Mouse (Mus musculus) thymus, postnatal 0 days (tissue): ENCODE results near the gene Mst1r. TPM values are rescaled to one million over a fixed set of nuclear protein-coding genes. Genes with fewer than 3 reads are reported as not detected.

Experiments used
- DNase-seq: peaks from one replicate; pipeline ENCODE4 v3.0.0-alpha.2; 2015; ENCODE audit warnings: low spot score
- polyA plus RNA-seq: library from polyadenylated mRNA; unstranded; fragments of >200 nt; fragmentation: Nextera tagmentation; extraction: Ambion mirVana; gene quantifications from 2 replicates; pipeline ENCODE4 v1.2.1, GENCODE M21; 2015

Gene Mst1r
- polyA plus RNA-seq, result 1.6 and 2.4 TPM in 2 replicates

DNA sequence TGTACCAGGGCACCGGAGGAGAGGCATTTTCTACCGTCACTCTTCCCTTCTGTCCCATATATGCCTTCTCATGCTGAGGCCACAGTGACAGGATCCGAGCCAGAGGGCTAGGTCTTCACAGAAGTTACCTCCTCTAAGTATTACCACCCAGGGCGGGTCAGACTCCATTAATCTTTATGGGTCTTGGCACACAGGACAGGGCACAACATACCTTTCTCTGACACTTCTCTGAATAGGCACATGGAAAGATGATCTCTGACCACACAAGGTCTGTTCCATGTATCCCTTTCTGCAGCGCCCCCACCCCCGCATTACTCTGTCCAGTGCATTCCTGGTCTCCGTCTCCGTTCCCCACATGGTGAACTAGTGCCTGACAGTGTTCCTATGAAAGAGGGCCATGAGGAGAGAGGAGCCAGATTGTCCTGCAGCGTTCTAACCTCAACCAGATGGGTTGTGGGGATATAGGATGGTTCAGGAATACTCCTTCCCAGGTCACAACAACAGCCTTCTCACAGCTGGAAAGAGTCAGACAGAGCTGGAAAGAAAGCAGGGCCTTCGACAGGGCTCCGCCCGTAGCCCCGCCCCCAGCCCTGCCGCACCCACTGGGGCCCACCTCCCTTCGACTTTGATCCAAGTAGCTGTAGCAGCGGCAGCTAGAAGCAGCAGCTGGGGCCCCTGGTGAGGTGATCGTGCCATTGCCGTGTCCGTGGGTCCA is at the start of gene Mst1r:
Gene Mst1r (plus strand): TSS at position 622 of the 715 bp plus-strand sequence.
- peak; percentile 83 for DNase-seq

GRCm38 (mm10) chr9:107858343-107858742 is 48.3 kb upstream of the Mst1r start:
- DNase-seq, result no peak

GRCm38 (mm10) chr9:107864493-107864892 is 42.2 kb upstream of the Mst1r start:
- no peak for DNase-seq

- DNase-seq, result no peak
These were observed 40.6 kb upstream of the Mst1r start for GRCm38 (mm10) chr9:107866081-107866480.

DNA sequence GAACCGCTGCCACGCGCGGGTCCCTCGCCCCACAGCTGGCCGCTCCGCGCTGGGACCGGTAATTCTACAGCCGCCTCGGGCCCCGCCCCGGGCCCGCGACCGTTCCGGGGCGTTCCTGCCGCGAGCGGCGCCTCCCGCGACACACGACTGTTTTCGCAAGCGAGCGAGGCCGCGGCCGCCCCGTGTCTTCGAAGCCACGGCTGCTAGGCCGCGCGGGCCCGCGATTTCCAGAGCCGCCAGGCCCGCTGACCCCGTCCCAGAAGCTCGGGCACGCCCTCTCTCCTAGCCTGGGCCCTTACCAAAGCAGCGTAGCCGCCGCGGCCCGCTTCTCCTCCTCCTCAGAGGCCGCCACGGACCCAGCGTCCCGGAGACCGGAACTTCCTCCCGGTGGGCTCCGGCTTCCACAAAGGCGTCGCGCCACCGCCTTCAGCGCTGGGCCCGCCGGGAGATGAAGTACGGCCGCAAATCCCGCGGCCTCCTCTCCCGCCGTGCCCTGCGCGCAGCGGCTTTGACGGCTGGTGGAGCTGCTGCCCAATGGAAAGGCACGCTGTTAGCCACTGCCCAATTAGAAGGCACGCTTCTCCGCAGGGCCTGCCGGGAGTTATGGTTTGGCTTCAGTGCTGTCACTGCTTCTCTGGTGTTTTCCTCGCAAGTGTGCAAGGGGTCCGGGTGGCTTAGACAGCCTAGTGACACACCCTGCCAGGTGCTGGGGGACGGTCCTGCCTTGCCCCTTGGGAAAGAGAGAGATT is 34.1 kb upstream of the Mst1r start:
- DNase-seq, result peak; percentile 98

GRCm38 (mm10) chr9:107873137-107873536 is 33.5 kb upstream of the Mst1r start, which contains the start of gene Rbm6:
TSS of gene Rbm6 (minus strand) at chr9:107873237.
- no peak for DNase-seq

DNA sequence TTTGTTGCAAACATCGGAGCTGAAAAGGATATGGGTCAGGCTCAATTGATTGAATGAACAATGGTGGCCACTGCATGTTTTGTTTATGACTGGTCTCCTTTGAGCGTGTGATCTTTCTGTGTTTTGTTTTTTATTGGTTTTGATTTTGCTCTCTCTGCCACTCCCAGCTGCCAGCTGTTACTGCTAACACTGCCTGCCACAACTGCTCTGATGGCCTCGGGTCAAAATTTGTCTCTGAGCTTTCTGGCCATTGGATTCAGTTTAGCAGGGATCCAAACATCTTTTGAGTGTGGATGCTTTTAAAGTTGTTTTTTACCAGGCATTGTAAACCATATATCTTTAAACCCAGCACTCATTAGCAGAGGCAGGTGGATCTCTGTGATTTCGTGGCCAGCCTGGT is 26.3 kb upstream of the Mst1r start:
- DNase-seq, result no peak

GRCm38 (mm10) chr9:107887804-107888266 is 18.8 kb upstream of the Mst1r start, which contains the start of gene Mon1a:
TSS of gene Mon1a (plus strand) at chr9:107888151.
- DNase-seq, result peak; percentile 94

- DNase-seq, result peak; percentile 58
These were observed 18.3 kb upstream of the Mst1r start for GRCm38 (mm10) chr9:107888267-107888850.

DNA sequence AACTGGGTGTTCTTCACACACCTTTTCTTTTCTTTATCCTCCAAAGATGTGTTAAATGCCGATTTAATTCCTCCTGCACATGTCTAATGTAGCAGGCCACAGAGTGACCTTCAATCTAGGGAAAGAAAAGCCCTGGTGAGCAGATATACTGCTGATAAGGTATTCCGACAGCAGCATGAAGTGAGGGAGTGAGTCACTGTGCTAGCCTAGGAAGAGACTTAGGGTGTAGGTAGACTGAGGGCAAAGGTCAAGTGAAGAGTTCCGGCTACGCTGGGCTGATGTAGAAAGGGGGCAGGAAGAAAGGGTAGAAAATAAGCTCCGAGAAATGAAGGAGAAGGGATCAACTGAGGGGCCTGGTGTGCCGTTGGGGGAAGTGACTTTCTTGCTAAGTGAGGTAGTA is 16.4 kb upstream of the Mst1r start:
- DNase-seq, result no peak

- peak; percentile 29 for DNase-seq
These were observed 15.7 kb upstream of the Mst1r start for GRCm38 (mm10) chr9:107891023-107891422.

DNA sequence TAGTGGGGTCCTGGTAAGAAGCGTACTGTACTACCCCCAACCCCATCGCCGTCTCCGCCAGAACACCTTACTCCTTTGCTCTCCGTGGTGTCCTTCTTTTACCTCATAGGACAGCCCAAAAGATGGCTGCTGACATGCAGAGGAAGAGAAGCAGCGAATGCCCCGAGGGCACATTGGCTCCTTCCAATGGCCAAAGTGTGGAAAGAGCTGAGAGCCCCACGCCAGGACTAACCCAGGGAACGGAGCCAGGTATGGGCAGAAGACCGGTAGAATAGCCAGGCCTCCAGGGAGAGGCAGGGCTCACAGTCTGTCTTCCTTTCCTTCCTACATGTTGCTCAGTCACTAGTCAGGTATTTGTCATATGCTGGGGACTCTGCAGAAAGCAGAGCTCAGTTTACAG is 8.1 kb upstream of the Mst1r start:
- DNase-seq, result no peak

DNA sequence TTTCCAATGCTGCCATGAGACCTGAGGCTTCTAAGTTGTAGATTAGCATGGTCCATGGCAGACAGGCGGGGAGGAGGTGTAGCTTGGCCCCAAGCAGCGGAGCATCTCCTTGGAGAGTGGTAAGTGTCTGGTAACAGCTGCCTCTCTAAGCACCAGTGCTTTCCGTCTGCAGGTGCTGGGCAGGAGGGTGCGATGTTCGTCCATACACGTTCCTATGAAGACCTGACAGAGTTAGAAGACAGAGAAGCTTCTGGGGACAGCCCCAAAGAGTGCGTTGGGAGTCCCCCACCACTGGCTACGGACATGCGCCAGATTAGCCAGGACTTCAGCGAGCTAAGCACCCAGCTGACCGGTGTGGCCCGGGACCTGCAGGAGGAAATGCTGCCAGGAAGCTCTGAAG is 6.8 kb upstream of the Mst1r start:
- DNase-seq, result no peak

- peak; percentile 62 for DNase-seq
These were observed 5.6 kb upstream of the Mst1r start for GRCm38 (mm10) chr9:107900840-107901626.

- DNase-seq, result no peak
These were observed 5.1 kb upstream of the Mst1r start for GRCm38 (mm10) chr9:107901627-107901914.

GRCm38 (mm10) chr9:107904726-107905125 is 1.9 kb upstream of the Mst1r start:
- DNase-seq, result peak; percentile 86

DNA sequence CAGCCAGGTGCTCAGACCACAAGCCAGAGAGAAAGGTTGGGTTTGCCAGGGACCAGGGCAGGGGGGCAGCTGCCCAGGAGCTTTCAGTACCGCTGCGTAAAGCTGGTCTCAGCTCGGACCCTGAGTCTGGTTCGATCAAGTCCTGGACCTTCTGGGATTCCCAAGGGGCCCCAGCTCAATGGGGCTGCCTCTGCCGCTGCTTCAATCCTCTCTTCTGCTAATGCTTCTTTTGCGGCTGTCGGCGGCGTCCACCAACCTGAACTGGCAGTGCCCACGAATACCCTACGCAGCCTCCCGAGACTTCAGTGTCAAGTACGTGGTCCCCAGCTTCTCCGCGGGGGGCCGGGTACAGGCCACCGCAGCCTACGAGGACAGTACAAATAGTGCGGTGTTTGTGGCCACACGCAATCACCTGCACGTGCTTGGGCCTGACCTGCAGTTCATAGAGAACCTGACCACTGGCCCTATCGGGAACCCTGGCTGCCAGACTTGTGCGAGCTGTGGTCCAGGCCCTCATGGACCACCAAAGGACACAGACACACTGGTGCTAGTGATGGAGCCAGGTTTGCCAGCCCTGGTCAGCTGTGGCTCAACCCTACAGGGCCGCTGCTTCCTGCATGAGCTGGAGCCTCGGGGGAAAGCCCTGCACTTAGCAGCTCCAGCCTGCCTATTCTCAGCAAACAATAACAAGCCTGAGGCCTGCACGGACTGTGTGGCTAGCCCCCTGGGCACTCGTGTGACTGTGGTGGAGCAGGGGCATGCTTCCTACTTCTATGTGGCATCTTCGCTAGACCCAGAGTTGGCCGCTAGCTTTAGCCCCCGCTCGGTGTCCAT is 511 bp downstream of the Mst1r start:
- no peak for DNase-seq

GRCm38 (mm10) chr9:107907801-107908120 is 1.1 kb downstream of the Mst1r start:
- no peak for DNase-seq

GRCm38 (mm10) chr9:107908410-107909158 is 1.9 kb downstream of the Mst1r start:
- no peak for DNase-seq
